Mouse (Mus musculus): ENCODE data around the gene Ins2. TPM values are rescaled to one million over a fixed set of nuclear protein-coding genes. Genes with fewer than 3 reads are reported as not detected.

Ins2 gene
- polyA plus RNA-seq, 1 experiment from 2014 or later = not detected

DNA sequence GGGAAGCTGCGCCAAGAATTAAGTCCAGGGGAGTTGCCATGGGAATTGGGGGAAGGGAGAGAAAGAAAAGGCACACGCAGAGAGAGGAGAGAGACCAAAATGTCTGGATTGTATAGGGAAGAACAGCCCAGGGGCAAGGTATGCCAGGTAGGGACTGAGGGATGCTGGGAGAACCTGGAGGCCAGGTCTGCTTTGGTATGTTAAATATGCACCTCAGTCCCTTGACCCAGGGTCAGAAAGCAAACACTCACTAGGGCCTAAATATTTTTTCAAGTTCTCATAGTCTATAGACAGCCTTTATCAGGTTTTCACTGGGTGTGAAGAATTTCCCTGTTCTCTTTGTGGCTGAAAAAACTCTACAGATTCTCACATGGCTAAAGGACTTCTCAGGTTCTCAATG, 36.3 kb downstream of the Ins2 start:
- no peak for ATAC-seq (ENCODE audit: low read depth)
- Histone ChIP-seq H3K27ac (replicated peaks; ENCODE audit: low read depth, low read length) (no peak overlapping the region), H3K4me3 (ENCODE audit: low read depth, low read length) (no peak overlapping the region), H3K36me3 (ENCODE audit: control insufficient read depth, insufficient read depth, low read length) (no peaks in the 10 kb centered on the region), H3K4me2 (ENCODE audit: low read depth, low read length) (no peak overlapping the region), H3K27me3 (replicated peaks; ENCODE audit: control insufficient read depth, insufficient read depth, low read length) (no peaks in the 10 kb centered on the region), H3K9me3 (ENCODE audit: control insufficient read depth, low read length) (no peaks in the 10 kb centered on the region), H3K4me1 (ENCODE audit: control insufficient read depth, insufficient read depth, low read length) (no peaks in the 10 kb centered on the region), H3K9ac (ENCODE audit: low read depth, low read length) (no peak overlapping the region)
- DNase-seq (ENCODE audit: low spot score) = no peak
- WGBS = 72% methylated on average over 2 of the region's 2 CpGs

DNA sequence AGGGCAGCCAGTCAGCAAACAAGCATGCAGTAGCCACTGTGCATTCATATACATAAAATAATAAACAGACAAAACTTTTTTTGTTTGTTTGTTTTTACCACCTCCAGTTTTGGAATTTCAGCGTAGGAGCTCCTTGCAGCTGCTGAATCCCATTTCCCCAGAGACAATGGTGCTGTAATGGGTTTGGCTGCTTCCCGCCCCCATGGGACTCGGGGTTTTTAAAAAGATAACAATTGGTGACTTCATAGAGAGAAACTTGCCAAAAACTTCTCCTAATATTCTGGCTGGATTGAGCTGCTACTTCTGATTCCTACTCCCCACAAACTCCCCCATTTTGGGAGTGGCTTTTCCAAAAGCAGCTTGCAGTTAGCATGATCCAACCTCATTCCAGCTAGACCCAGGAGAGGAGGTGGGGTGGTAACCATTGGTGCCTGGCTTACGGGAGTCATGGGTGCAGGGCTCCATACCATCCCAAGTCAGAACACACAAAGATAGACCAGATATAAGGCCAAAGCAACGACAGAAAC, 43.8 kb downstream of the Ins2 start:
- no peak for ATAC-seq (ENCODE audit: low read depth)
- peak; percentile 44 for DNase-seq (ENCODE audit: low spot score)
- Histone ChIP-seq H3K27ac (replicated peaks; ENCODE audit: low read depth, low read length) (no peak overlapping the region), H3K36me3 (ENCODE audit: control insufficient read depth, insufficient read depth, low read length) (no peaks in the 10 kb centered on the region), H3K4me1 (ENCODE audit: control insufficient read depth, insufficient read depth, low read length) (no peaks in the 10 kb centered on the region), H3K4me2 (ENCODE audit: low read depth, low read length) (no peak overlapping the region), H3K9me3 (ENCODE audit: control insufficient read depth, low read length) (no peaks in the 10 kb centered on the region), H3K9ac (ENCODE audit: low read depth, low read length) (no peak overlapping the region), H3K27me3 (replicated peaks; ENCODE audit: control insufficient read depth, insufficient read depth, low read length) (no peaks in the 10 kb centered on the region), H3K4me3 (ENCODE audit: low read depth, low read length) (no peak overlapping the region)
- WGBS = 72% methylated on average over 5 of the region's 5 CpGs

DNA sequence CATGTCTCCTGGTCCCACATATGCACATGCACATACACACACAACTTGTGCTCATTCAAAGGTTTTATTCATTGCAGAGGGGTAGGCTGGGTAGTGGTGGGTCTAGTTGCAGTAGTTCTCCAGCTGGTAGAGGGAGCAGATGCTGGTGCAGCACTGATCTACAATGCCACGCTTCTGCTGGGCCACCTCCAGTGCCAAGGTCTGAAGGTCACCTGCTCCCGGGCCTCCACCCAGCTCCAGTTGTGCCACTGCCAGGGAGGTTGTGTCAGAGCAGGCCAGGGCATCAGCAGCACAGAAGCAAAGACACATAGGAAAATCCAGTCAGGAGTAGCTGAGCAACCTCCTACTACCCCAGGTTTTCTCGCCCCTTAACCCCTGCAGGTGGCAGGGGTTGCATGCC, 64.6 kb downstream of the Ins2 start:
- no peaks in the 10 kb centered on the region for H3K27me3 ChIP-seq (replicated peaks; ENCODE audit: control insufficient read depth, insufficient read depth, low read length)
- 89% methylated on average over 3 of the region's 3 CpGs for WGBS
- H3K4me2 ChIP-seq (ENCODE audit: low read depth, low read length) = no peak overlapping the region
- ATAC-seq (ENCODE audit: low read depth) (no peak), DNase-seq (ENCODE audit: low spot score) (no peak)
- H3K4me3 ChIP-seq (ENCODE audit: low read depth, low read length) = no peak overlapping the region
- H3K9ac ChIP-seq (ENCODE audit: low read depth, low read length) = no peak overlapping the region
- H3K27ac ChIP-seq (replicated peaks; ENCODE audit: low read depth, low read length) = no peak overlapping the region
- no peaks in the 10 kb centered on the region for H3K36me3 ChIP-seq (ENCODE audit: control insufficient read depth, insufficient read depth, low read length)
- no peaks in the 10 kb centered on the region for H3K4me1 ChIP-seq (ENCODE audit: control insufficient read depth, insufficient read depth, low read length)
- H3K9me3 ChIP-seq (ENCODE audit: control insufficient read depth, low read length) = no peaks in the 10 kb centered on the region

DNA sequence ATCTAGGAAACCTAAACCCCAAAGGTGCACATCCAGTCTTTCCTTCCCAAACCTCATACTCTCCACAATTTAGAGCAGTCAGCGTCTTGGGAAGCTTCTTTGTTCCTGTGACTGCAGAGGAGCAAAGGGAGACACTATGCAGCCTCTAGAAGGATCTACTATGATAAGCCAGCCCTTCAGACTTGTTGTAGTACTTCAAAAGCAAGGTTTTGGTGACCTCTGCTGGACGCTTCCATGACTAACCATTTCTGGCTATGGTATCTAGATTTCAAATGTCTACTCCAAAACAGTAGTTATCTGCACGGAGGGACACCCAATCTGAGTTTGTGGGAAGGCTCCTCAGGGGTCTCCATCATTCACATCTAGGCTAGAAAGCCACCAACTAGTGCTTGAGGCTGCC, 67.5 kb downstream of the Ins2 start:
- peaks cover 6% of the 10 kb centered on the region for H3K9me3 ChIP-seq (ENCODE audit: control insufficient read depth, low read length)
- no peak overlapping the region for H3K27ac ChIP-seq (replicated peaks; ENCODE audit: low read depth, low read length)
- WGBS = 10% methylated on average over 3 of the region's 3 CpGs
- DNase-seq (ENCODE audit: low spot score) = peak; percentile 89
- peak; percentile 74; the same call in 1 of the 2 replicates for ATAC-seq (ENCODE audit: low read depth)
- H3K9ac ChIP-seq (ENCODE audit: low read depth, low read length) = no peak overlapping the region
- no peaks in the 10 kb centered on the region for H3K36me3 ChIP-seq (ENCODE audit: control insufficient read depth, insufficient read depth, low read length)
- no peak overlapping the region for H3K4me2 ChIP-seq (ENCODE audit: low read depth, low read length)
- no peaks in the 10 kb centered on the region for H3K4me1 ChIP-seq (ENCODE audit: control insufficient read depth, insufficient read depth, low read length)
- no peak overlapping the region for H3K4me3 ChIP-seq (ENCODE audit: low read depth, low read length)
- no peaks in the 10 kb centered on the region for H3K27me3 ChIP-seq (replicated peaks; ENCODE audit: control insufficient read depth, insufficient read depth, low read length)

DNA sequence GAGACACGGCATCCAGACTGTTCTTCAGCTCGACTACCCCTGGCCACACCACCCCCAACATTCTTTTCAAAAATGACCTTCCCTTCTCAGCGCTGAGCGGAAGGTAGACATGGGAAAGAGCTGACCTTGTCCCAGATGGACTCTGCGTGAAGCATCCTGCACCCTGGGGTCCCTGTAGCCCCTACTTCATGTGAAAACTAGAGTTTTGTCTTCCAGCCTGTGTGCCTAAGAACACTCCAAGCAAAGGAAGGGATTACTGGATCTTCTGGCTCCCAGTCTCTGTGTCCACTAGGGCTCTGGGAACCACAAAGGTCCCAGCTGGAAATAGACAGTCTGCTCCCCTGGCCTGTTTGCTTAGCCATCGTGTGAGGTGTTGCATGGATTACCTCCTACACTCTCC, 68.0 kb downstream of the Ins2 start:
- H3K9me3 ChIP-seq (ENCODE audit: control insufficient read depth, low read length) = peaks cover 11% of the 10 kb centered on the region

DNA sequence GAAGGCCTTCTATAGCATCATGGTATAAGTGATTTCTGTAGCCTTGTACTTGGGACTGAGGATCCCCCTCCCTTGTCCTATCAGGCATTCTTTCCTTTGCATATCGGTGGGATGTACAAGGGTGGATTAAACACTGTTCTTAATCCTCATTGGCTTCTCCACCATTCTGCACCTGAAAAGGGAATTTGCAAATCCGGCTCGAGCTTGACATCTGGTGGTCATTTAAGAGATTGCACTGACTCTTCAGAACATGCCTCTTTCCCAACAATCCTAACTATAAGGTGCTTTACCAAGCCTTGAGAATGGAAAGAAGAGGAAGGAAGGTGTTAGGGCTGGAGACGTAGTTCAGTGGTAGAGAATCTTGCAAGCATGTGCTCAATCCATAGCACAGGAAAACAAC, 71.1 kb downstream of the Ins2 start:
- Histone ChIP-seq H3K9me3 (ENCODE audit: control insufficient read depth, low read length) (peaks cover 28% of the 10 kb centered on the region), H3K4me3 (ENCODE audit: low read depth, low read length) (no peak overlapping the region), H3K27ac (replicated peaks; ENCODE audit: low read depth, low read length) (no peak overlapping the region), H3K36me3 (ENCODE audit: control insufficient read depth, insufficient read depth, low read length) (peaks cover 8% of the 10 kb centered on the region), H3K9ac (ENCODE audit: low read depth, low read length) (no peak overlapping the region), H3K4me2 (ENCODE audit: low read depth, low read length) (no peak overlapping the region), H3K27me3 (replicated peaks; ENCODE audit: control insufficient read depth, insufficient read depth, low read length) (no peaks in the 10 kb centered on the region), H3K4me1 (ENCODE audit: control insufficient read depth, insufficient read depth, low read length) (no peaks in the 10 kb centered on the region)
- WGBS = 16% methylated on average over 4 of the region's 4 CpGs
- ATAC-seq (ENCODE audit: low read depth) = no peak
- DNase-seq (ENCODE audit: low spot score) = peak; percentile 61

More for the DNA sequence above, 68.0 kb downstream of the Ins2 start:
- ATAC-seq (ENCODE audit: low read depth) (no peak), DNase-seq (ENCODE audit: low spot score) (no peak)
- Histone ChIP-seq H3K27ac (replicated peaks; ENCODE audit: low read depth, low read length) (no peak overlapping the region; the same call in 1 of the 2 replicates), H3K9ac (ENCODE audit: low read depth, low read length) (no peak overlapping the region), H3K4me1 (ENCODE audit: control insufficient read depth, insufficient read depth, low read length) (no peaks in the 10 kb centered on the region), H3K36me3 (ENCODE audit: control insufficient read depth, insufficient read depth, low read length) (no peaks in the 10 kb centered on the region), H3K27me3 (replicated peaks; ENCODE audit: control insufficient read depth, insufficient read depth, low read length) (no peaks in the 10 kb centered on the region), H3K4me3 (ENCODE audit: low read depth, low read length) (no peak overlapping the region), H3K4me2 (ENCODE audit: low read depth, low read length) (no peak overlapping the region)
- 67% methylated on average over 6 of the region's 6 CpGs for WGBS

DNA sequence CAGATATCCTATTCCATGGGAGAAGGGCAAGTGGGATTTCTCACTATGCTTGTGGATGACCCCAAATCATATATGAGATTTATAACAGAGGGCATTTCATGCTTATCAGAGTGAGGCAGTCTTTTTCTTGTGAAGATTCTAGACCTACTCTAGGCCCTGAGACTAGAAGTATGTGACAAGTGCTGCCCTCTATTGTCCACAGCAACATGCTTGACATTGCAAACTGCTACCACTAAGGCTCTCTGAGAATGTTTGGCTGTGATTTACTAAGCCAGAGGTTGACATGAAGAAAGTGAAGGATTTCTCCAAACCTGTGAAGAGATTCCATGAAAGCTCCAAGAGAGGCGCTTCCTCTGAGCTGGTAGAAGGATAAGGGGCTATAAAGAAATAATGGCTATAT, 72.1 kb downstream of the Ins2 start:
- Histone ChIP-seq H3K4me2 (ENCODE audit: low read depth, low read length) (no peak overlapping the region), H3K27ac (replicated peaks; ENCODE audit: low read depth, low read length) (no peak overlapping the region), H3K9me3 (ENCODE audit: control insufficient read depth, low read length) (peaks cover 28% of the 10 kb centered on the region), H3K4me3 (ENCODE audit: low read depth, low read length) (no peak overlapping the region), H3K9ac (ENCODE audit: low read depth, low read length) (no peak overlapping the region), H3K36me3 (ENCODE audit: control insufficient read depth, insufficient read depth, low read length) (peaks cover 12% of the 10 kb centered on the region), H3K27me3 (replicated peaks; ENCODE audit: control insufficient read depth, insufficient read depth, low read length) (peaks cover under 1% of the 10 kb centered on the region), H3K4me1 (ENCODE audit: control insufficient read depth, insufficient read depth, low read length) (no peaks in the 10 kb centered on the region)
- 94% methylated on average over 1 of the region's 1 CpGs for WGBS
- DNase-seq (ENCODE audit: low spot score) (no peak), ATAC-seq (ENCODE audit: low read depth) (no peak)

DNA sequence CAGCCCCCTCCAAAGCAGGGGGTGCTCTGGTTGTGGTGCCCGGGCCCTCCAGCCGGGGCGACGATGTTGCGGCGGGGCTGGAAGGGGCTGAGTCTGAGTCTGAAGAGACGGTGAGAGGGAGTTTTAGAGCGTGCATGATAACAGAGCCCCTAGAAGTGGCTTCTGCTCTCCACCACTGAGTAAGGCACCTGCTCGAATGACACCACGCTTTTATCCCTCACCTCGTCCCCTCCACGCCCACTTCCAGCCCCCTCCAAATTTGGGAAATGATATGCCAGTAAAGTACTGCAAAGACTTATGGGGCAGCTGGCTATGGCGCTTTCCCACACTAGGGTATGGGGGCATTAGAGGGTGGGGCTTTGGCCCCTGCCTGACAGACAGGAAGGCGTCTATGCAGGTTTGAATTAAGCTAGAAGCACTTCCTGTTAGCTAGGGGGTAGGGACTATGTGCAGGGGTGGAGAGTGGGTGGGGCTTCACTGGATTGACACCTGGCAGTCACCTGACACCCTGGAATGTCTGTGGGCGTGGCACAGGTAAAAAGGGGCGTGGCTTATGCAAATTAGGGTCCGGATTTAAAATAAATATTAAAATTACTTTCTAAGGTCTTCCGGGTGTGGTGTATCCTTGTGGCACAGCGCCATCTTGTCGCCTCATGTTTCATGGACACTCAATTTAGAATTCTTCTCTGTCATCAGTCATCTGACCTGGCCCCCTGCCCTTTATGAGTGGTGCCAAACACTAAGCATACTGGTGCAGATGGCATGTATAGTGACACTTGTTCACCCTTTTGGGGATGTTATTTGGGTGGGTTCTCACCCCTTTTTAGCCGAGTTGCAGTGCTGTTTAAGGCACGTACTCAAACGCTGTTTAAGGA, 73.2 kb downstream of the Ins2 start, which contains the start of gene Gm49394:
Gene Gm49394 (minus strand): TSS at position 192 of the 875 bp plus-strand sequence.
- WGBS = 84% methylated on average over 23 of the region's 23 CpGs
- DNase-seq (ENCODE audit: low spot score) (no peak), ATAC-seq (ENCODE audit: low read depth) (no peak)
- Histone ChIP-seq H3K27ac (replicated peaks; ENCODE audit: low read depth, low read length) (no peak within 1 kb of the TSS; the same call in 1 of the 2 replicates), H3K9me3 (ENCODE audit: control insufficient read depth, low read length) (peaks cover 28% of the 10 kb centered on the region), H3K4me3 (ENCODE audit: low read depth, low read length) (no peak within 1 kb of the TSS), H3K9ac (ENCODE audit: low read depth, low read length) (no peak within 1 kb of the TSS), H3K4me1 (ENCODE audit: control insufficient read depth, insufficient read depth, low read length) (no peaks in the 10 kb centered on the region), H3K36me3 (ENCODE audit: control insufficient read depth, insufficient read depth, low read length) (peaks cover 12% of the 10 kb centered on the region), H3K27me3 (replicated peaks; ENCODE audit: control insufficient read depth, insufficient read depth, low read length) (peaks cover 12% of the 10 kb centered on the region), H3K4me2 (ENCODE audit: low read depth, low read length) (no peak within 1 kb of the TSS)
